Mouse (Mus musculus) CD8-positive naive resting alpha-beta T cell, adult 57 days (primary cell): ENCODE results near the gene Mesd. TPM values are rescaled to one million over a fixed set of nuclear protein-coding genes. Genes with fewer than 3 reads are reported as not detected.

Experiments used
- total RNA-seq: library from RNA; stranded (reverse); gene quantifications from one replicate; pipeline ENCODE4 v1.2.4, GENCODE M21; 2023

Gene Mesd
- 37.0 TPM for total RNA-seq

DNA sequence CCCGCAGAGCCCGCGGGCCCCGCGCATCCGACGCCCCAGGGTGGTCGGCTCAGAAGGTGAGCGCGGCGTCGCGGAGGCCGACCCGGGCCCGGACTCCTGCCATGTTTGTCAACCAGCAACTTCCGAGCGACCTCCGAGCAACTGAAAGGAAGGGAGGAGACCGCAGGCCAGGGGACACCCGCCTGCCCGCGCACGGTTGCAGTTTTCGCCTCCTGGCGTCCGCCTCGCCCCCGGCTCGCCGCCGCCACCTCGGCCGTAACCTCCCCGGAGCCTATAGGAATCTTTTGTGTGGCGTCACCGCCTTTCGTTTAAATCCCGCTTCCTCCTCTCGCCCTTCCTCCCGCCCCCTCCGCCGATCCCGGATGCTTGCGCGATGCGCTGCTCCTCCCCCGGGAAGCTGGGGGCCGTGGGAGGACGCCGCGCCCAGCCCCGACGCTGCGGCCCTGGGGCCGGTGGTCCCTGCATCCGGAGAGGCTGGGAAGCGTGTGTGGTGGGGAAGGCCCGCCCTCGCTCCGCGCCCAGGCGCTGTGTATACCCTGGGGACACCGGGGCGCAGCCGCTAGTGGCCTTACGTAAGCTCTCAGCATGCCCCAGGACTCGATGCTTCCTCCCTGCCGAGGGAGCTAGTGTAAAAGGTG lies at the start of gene Mesd, which contains the start of gene Tlnrd1:
TSS of gene Mesd (plus strand) at position 446 of the 638 bp plus-strand sequence.
TSS of gene Tlnrd1 (minus strand) at position 285 of the 638 bp plus-strand sequence.

Other genes starting within 250 kb of the Mesd start
- 173 TPM for gene Il16, start 138.7 kb upstream of the Mesd start, total RNA-seq
- not detected for gene Cfap161, start 89.6 kb upstream of the Mesd start, total RNA-seq
- 7.1 TPM for gene Tlnrd1, start 161 bp upstream of the Mesd start, total RNA-seq
- not detected for gene Cemip, start 202.0 kb downstream of the Mesd start, total RNA-seq